Mouse (Mus musculus) induced T-regulatory cell, adult 2 months (primary cell): ENCODE results near the gene Zfp119b.
A peak's percentile ranks its signal among the peaks of the same experiment; 100 is the strongest.
"Not testable (repeated sequence)": the region's sequence is repeated elsewhere in the genome, so short reads cannot be mapped to it uniquely, and the experiment has no call there.

ENCODE experiments used
- DNase-seq: peaks from one replicate; pipeline ENCODE4 v3.0.0-alpha.2; 2012; ENCODE audit warnings: low read depth

Gene Zfp119b

DNA sequence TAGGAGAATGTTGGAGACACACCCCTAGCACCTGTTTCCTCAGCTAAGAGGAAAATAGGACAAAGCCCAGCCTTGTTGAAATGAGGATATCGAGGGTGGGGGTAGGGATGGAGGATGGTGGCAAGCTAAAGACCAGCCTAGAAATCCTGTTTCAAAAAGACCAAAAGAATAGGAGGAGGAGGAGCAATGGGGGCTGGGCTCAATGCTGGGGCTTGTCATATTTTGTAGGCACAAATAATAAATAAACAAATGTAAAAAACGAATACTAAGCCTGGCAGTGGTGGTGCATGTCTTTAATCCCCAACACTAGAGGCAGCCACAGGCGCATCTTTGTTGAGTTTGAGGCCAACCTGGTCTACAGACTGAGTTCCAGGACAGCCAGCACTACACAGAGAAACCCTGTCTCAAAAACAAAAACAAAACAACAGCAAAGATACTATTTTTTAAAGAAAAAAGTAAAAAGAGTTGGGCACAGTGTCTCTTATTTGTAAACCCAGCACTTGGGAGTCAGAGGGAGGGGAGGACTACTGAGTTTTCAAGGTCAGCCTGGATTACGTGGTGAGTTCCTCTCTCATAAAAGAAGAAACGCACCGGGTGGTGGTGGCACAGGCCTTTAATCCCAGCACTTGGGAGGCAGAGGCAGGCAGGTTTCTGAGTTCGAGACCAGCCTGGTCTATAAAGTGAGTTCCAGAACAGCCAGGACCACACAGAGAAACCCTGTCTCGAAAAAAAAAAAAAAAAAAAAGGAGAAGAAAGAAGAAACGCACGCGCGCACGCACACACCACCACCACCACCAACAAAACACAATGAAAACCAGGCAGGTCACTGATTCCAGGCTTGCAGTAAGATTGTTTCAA, 8.7 kb upstream of the Zfp119b start:
- DNase-seq = no peak

DNA sequence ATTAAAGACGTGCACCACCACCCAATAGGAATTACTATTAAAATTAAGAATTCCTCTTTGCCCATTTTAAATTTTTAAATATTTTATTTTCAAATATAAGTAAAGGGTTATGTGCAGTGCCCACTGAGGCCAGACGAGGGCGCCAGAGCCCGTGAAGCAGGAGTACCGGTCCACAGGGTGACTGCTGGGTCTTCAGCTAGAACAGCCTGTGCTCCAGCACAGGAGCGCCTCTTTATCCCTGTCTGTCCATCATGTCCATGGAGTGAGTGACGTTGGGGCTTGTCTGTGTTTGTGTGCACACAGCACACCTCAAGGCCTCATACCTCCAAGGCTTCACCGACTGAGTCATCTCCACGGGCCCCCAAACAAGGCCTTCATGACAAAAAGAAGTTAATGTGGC, 7.9 kb upstream of the Zfp119b start:
- peak; percentile 86 for DNase-seq

DNA sequence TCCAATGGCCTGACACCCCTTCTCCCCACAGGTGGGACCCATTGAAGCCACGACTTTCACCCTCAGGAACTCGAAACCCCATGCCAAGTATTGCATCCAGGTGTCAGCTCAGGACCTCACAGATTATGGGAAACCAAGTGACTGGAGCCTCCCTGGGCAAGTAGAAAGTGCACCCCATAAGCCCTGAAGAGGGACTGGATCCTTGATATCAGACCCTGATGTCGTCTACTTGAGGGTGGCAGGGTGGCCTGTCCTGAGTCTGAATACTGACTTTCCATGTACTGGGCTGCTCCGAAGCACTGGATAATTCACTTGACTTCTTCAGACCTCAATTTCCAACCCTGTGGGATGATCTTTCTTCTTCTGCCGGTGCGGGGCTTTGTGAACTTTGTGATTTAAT, 7.3 kb upstream of the Zfp119b start:
- no peak for DNase-seq

DNA sequence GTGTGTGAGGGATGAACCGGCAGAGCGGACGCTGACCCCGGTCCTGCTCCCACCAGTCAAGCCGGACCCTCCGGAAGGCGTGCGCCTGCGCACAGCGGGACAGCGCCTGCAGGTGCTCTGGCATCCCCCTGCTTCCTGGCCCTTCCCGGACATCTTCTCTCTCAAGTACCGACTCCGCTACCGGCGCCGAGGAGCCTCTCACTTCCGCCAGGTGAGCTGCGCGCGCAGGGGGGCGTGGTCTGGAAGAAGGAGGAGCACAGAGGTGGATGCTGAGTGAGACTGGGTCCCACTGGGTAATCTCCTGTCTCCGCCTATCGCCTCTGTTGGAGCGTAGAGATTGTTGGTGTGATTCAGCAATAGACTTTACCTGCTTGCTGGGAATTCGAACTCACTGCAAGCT, 6.8 kb upstream of the Zfp119b start:
- DNase-seq = no peak

DNA sequence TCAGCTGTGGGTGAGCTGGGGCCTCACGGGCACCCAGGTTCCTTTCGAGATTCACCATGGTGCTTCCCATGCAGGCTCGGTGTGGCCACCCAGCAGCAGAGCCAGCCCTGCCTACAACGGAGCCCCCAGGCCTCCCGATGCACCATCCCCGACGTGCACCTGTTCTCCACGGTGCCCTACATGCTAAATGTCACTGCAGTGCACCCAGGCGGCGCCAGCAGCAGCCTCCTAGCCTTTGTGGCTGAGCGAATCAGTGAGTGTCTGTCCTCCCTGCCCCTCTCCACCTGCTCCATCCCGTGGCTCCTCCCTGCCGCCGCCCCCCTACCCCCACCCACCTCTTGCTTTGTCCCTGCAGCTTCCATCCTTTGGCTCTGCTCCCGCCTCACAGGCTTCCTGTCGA, 4.9 kb upstream of the Zfp119b start:
- no peak for DNase-seq

DNA sequence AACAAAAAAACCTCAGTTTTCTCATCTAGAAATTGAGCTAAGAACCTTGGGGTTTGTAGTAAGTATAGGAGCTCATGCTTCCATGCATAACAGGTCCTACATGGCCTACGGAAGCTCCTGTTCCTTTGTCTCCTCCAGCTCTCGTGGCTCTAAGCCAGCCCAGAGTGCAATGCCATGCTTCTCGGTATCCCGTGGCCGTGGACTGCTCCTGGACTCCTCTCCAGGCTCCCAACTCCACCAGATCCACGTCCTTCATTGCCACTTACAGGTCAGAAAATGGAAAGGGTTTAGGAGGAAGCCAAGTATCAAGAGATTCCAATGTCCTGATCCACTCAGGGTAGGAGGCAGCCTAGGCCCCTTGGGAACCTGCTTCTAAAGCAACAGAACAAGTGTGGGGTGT, 4.5 kb upstream of the Zfp119b start:
- DNase-seq = no peak

DNA sequence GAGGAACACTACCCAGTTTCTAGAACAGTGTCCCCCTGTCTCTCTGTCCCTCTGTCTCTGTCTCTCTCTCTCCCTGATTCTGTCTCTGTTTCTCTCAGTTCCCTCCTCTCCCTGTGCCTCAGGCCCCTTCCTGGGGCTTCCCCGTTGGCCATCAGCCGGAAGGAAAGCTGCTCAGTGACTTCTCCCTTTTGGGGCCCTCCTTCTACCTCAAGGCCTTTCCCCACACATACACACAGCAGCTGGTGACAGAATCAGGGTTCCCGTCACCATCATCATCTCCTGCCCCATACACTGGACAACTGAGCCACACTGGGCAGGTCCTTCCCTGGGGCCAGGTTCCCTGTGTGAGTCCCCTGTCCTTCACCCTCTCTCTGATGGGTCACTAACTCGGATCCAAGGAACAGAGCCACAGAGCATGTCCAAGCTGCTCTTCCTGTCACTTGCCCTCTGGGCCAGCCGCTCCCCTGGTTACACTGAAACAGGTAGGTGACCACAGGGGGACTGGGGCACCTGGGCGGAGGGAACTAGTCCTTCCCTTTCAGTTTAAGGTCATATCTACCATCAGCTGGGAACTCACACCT, 3.2 kb upstream of the Zfp119b start, which contains the start of gene Ebi3:
Gene Ebi3 (plus strand): TSS at position 194 of the 581 bp plus-strand sequence.
- DNase-seq = peak; percentile 59

DNA sequence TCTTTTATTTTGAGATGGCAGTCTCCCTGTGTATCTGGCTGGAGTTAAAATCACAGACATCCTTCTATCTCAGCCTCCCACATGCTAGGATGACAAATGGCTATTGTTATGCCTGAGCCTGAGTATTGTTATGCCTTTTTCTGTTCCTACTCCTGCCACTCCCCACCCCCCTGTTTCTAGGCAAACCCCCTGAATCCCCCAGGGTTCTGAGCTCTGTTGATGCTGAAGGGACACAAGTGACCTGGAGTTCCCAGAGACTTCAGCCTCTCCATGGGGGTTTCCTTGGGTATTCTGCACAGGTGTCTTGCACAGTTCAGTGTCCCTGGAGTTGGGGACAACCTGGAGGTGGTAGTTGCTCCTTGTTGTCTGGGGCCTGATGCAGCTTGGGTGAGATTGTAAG, 2.7 kb upstream of the Zfp119b start:
- no peak for DNase-seq

DNA sequence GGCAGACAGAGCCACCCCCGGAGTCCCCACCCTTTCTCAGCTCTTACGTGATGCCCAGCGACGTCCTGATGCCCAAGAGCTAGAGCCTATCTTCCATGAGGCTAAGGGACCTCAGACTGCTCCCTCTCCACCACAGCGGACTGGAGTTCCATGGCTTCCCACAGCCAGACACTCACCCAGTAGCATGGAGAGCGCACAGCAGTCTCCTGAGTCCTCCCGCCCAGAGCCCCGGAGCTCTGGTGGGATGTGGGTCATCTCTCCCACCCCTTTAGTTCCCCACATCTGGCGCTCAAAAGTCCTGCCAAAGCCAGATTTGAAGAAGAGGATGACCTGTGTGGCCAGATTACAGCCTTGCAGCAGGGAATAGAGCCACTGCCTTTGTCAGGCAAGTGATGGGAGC, 1.3 kb upstream of the Zfp119b start:
- DNase-seq = no peak

DNA sequence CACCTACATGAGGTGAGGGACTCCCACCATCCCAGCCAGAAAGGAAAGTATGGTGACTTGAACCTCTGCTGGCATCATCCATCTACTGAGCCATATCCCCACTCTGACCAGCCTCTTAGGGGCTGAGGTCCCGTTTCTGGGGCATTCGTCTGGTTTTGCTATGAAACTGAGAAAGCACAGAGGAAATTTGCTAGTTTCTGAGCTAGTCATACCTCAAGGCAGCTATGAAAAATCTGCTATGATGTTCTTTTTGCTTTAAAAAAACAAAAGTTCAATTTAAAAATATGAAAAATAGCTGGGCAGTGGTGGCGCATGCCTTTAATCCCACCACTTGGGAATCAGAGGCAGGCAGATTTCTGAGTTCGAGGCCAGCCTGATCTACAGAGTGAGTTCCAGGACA, 653 bp downstream of the Zfp119b start:
- no peak for DNase-seq

DNA sequence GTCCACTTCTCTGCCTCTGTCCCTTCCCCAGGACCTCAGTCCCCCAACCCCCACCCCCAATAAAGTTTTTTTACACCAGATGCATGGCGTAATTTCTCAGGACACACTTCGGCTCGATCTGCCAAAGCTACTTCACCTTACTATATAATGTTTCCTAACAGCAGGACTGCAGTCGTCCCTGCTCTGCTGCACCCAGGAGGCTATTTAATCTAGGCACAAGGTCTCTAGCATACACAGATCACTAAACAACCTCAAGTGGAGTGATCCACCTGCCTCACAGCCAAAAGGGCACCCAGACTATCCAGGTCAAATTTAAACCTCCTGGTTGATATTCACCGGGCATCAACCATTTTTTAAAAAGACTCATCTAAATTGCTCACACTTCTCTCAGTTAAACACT, 3.6 kb downstream of the Zfp119b start:
- no peak for DNase-seq

DNA sequence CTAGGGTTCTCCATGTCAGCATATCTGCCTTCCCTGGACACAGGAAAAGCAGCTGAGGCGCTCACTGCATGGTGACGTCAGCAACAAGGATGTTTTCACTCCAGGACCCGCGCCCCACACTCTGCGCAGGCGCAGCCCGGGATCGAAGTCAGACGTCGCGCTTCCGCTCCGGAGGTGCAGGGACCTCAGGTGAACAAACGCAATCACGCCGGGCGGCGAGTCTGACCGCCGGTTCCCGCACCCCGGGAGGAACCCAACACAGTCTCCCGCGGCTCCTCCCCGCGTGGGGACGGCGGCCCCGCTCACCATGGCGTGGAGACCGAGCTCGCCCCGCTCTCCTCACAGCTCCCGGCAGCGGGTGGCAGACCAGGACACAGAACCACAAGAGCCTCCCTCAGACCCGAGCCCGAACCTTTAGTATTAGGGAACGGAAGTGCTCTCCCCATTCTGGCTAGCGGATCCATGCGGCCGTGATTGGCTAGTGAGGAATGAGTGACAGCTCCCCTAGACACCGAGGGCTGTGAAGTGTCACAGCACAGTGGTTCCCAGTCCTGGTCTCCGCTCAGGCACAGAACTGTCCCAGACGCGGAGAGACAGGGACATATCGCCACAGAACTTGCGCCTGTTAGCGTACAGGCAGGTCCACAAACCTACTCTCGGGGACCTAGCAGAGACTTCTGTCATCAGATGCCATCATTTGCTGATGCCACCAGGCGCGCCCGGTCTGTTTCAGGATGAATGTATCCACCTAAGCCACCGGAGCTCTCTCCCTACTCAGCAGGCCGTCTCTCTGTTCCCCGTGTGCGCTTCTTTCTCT, 4.2 kb downstream of the Zfp119b start:
- DNase-seq = peak; percentile 87

DNA sequence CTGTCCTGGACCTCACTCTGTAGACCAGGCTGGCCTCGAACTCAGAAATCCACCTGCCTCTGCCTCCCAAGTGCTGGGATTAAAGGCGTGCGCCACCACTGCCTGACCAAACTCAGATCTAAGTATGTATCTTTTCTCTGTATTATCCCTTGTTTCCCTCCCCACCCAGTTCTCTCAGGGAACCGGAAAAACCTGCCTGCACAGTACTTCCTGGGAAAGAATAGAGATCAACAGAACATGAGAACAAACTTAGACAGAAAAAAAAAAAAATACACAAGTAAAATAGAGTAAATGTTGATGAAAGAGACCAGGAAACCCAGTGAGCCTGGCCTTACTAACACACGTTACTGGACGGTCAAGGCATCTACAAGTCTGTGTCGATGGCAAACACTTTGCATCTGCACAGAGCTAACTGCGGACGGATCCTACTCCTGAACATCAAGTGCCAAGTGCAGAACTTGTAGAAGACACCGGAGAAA, 4.9 kb downstream of the Zfp119b start:
- not testable (repeated sequence) for DNase-seq

DNA sequence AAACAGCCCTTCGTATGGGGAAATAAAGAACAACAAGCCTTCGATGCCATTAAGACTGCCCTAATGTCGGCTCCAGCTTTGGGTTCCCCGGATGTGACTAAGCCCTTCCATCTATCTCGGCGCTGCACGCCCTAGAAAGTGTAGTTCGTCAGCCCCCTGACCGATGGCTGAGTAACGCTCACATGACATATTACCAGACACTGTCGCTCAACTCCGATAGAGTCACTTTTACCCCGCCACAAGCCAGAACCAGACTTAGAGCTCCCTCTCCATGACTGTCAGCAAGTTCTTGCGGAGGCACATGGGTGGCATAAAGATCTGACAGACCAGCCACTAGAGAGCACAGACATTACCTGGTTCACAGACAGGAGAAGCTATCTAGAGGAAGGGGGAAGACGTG, 16.1 kb downstream of the Zfp119b start:
- DNase-seq = no peak

DNA sequence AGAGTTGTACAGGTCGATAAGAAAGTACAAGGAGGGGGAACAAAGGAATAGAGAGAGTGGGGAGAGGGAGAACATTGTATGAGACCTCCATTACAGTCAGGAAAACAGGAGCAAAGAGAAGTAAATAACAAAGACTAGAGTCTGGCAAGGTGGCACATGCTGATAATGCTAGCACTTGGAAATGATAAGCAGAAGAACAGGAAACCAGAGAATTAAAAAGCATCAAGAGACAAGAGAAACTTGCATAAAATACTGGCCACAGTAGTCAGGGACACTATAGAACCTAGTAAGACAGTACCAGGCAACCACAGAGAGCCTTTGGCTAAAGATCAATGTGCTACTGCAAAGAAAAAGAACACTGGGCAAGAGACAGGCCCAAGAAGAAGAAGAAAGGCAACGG, 16.7 kb downstream of the Zfp119b start:
- DNase-seq = no peak

DNA sequence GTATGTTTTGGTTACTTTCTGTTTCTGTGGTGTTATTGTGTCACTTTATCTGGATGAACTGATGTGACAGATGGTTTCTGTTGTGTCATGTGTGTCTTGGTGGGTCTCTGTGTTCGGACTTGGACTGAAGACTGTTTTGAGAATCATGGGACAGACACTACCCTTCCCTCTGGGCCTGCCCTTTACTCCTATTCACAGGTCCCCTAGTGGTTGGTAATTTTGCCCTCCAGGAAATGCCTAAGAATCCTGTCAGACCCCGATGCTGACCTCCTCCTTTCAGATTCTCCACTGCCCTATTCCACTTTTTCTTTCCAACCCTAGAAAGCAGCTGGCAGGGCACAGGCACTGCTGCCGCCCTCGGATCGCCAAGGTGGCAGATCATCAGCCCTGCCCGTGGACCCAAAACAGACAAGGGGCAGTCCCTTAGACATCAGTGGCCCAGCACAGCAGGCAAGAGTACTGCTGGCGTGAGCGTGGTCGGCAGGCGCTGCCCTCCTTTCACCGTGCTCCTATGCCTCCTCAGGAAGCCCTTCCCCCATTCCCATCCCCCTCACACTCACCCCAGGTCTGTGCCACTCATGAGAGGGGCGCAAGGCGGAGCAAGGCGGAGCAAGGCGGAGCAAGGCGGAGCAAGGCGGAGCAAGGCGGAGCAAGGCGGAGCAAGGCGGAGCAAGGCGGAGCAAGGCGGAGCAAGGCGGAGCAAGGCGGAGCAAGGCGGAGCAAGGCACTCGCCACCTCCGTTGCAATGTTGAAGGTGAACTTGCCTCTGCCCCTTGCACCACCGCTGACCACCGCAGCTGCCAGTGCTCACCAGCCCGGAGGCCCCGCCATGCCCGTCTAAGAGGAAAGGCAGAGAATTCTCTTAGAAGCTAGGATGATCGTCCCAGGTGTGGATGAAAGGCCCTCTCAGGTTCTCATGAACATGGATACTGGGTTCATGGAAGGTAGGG, 17.5 kb downstream of the Zfp119b start:
- peak; percentile 86 for DNase-seq

DNA sequence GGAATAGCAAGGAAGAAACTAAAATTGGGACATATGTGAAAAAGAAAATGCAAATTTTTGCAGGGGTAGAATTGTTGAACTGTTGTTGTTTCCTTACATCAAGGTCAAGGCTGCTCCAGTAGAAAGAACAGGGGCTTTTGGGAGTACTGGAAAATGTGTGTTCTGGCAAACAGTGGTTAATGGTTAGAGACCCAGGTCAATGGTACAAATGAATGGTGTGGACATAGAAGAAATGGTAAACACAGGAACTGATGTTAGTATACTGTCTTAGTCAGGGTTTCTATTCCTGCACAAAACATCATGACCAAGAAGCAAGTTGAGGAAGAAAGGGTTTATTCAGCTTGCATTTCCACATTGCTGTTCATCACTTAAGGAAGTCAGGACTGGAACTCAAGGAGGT, 42.6 kb downstream of the Zfp119b start:
- DNase-seq = no peak

DNA sequence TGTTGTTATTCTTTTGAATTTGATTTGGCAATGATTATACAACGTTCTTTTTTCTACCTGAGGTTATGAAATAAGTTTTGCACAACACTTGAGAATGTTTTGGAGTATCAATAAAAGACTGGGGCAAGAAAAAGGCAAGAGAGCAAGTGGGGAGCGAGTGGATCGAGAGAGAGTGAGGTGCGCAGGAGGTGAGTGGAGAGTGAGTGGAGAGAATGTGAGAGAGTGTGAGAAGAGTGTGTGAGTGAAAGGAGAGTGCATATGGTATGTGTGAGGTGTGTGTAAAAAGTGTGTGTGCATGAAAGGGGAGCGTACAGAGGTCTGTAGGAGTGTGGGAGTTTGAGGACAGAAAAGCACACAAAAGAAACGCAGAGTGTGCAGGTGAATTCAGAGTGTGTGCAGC, 45.2 kb downstream of the Zfp119b start:
- DNase-seq = no peak

DNA sequence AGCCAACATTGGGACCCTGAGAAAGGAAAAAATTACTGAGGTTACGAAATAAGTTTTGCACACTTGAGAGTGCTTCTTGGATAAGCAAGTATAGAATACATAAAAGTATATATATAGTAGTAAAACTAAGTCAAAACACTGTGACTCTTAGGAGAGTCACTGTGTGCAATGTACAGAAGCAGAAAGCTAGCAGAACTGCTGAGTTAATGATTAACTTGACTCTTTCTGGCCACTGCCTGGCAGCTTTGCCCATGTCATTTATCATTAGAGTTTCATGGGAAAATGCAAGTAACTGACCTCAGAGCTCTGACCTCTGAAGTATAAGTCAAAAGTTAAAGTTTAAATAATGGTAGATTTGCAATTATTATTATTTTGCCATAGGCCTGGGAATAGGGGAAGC, 45.6 kb downstream of the Zfp119b start:
- no peak for DNase-seq

DNA sequence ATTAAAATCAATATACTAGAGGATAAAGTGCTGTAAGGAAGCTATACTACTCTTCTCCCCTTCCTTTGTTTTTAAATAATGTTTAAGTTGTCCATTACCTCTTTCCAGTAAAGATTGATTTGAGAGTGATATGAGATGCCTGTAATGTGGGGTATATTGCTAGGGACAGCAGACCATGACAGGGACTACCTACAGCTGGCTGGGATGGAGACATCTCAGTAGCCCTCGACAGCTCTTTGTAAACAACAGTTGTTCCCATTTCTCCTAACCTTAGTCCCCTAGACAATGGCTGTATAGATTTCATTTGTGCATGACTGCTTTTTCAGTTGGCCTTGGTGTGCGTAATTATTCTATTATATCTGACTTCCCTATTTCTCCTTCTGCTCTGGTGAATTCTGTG, 46.2 kb downstream of the Zfp119b start:
- DNase-seq = no peak

DNA sequence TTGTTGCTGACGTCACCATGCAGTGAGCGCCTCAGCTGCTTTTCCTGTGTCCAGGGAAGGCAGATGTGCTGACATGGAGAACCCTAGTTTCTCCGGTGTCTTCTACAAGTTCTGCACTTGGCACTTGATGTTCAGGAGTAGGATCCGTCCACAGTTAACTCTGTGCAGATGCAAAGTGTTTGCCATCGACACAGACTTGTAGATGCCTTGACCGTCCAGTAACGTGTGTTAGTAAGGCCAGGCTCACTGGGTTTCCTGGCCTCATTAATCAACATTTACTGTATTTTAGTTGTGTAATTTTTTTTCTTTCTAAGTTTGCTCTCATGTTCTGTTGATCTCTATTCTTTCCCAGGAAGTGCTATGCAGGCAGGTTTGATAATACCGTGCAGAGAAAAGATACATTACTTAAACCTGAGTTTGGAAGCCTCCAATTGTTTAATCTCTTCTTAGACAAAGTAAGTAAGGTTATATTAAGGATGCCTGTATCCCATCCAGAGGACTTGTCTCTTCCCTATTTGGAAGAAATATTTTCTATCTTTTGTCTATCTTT, 56.8 kb downstream of the Zfp119b start:
- DNase-seq = peak; percentile 65
